Mouse (Mus musculus) ovary, postnatal 36 days (tissue): ENCODE data around the gene Fam118b.
A peak's percentile ranks its signal among the peaks of the same experiment; 100 is the strongest.

Source experiments
- DNase-seq: peaks from one replicate; pipeline ENCODE4 v3.0.0; 2022; ENCODE audit warnings: low spot score, mixed read lengths

Fam118b gene

GRCm38 (mm10) chr9:35198351-35198750, 69.3 kb downstream of the Fam118b start:
- no peak for DNase-seq

GRCm38 (mm10) chr9:35197625-35198024, 70.0 kb downstream of the Fam118b start:
- DNase-seq, result no peak

- no peak for DNase-seq
Observed at GRCm38 (mm10) chr9:35194048-35194447, 73.6 kb downstream of the Fam118b start.

GRCm38 (mm10) chr9:35192983-35193542, 74.5 kb downstream of the Fam118b start:
- DNase-seq, result no peak

- DNase-seq, result peak; percentile 34
Observed at GRCm38 (mm10) chr9:35188700-35189099, 78.9 kb downstream of the Fam118b start.

GRCm38 (mm10) chr9:35187351-35187903, 80.2 kb downstream of the Fam118b start:
- no peak for DNase-seq

GRCm38 (mm10) chr9:35186430-35186829, 81.2 kb downstream of the Fam118b start:
- DNase-seq, result no peak

GRCm38 (mm10) chr9:35183359-35183758, 84.2 kb downstream of the Fam118b start:
- DNase-seq, result no peak

- no peak for DNase-seq
Observed at GRCm38 (mm10) chr9:35182832-35183231, 84.8 kb downstream of the Fam118b start.

- DNase-seq, result no peak
Observed at GRCm38 (mm10) chr9:35176124-35176659, 91.4 kb downstream of the Fam118b start.

- DNase-seq, result peak; percentile 90
Observed at GRCm38 (mm10) chr9:35175251-35176123, 92.1 kb downstream of the Fam118b start, which contains the start of gene Dcps. TSS of gene Dcps (minus strand) at chr9:35176061.

- DNase-seq, result no peak
Observed at GRCm38 (mm10) chr9:35173331-35173730, 94.3 kb downstream of the Fam118b start.

- DNase-seq, result no peak
Observed at GRCm38 (mm10) chr9:35170071-35170470, 97.5 kb downstream of the Fam118b start.
